Mouse (Mus musculus) limb, embryonic 14.5 days (tissue): ENCODE measurements at regions not wholly inside any gene's neighbourhood (a gene's known extent, or its start where the extent isn't known, plus 50 kb on each side); places are given as distances from the start of the nearest gene placed in this dataset.
A peak's percentile ranks its signal among the peaks of the same experiment; 100 is the strongest.

ENCODE experiments used
- ATAC-seq: fragments of 200-750 bp; cut with Nextera tagmentation; 2 replicates; pipeline ENCODE4 v1.8.0; 2017; ENCODE audit warnings: low read depth, moderate number of reproducible peaks, moderate TSS enrichment; ENCODE audit not compliant: low FRiP score
- DNase-seq: peaks from one replicate; pipeline ENCODE4 v3.0.0-alpha.2; 2015; ENCODE audit warnings: low spot score
- H3K27ac ChIP-seq: fragments of 300-500 bp; sonication (generic); replicated peaks from 2 replicates; pipeline ENCODE4 v1.5.1; 2014; ENCODE audit warnings: low read depth, mild to moderate bottlenecking, low read length, moderate library complexity, mixed read lengths
- H3K27me3 ChIP-seq: fragments of 300-500 bp; sonication (generic); 2 replicates; pipeline ENCODE4 v1.6.1; 2014; ENCODE audit warnings: low read length, mixed read lengths; ENCODE audit not compliant: control insufficient read depth, insufficient read depth
- H3K36me3 ChIP-seq: fragments of 300-500 bp; sonication (generic); 2 replicates; pipeline ENCODE4 v1.6.1; 2014; ENCODE audit warnings: mild to moderate bottlenecking, low read length, moderate library complexity, mixed read lengths; ENCODE audit not compliant: control insufficient read depth, insufficient read depth
- H3K4me1 ChIP-seq: fragments of 300-500 bp; sonication (generic); 2 replicates; pipeline ENCODE4 v1.6.1; 2014; ENCODE audit warnings: antibody characterized with exemption, low read length, mixed read lengths; ENCODE audit not compliant: control insufficient read depth, insufficient read depth
- H3K4me2 ChIP-seq: fragments of 300-500 bp; sonication (generic); replicated peaks from 2 replicates; pipeline ENCODE4 v1.6.1; 2014; ENCODE audit warnings: low read depth, mild to moderate bottlenecking, low read length, moderate library complexity; ENCODE audit not compliant: severe bottlenecking
- H3K4me3 ChIP-seq: fragments of 300-500 bp; sonication (generic); replicated peaks from 2 replicates; pipeline ENCODE4 v1.5.1; 2014; ENCODE audit warnings: low read length
- H3K9ac ChIP-seq: fragments of 300-500 bp; sonication (generic); 2 replicates; pipeline ENCODE4 v1.6.1; 2014; ENCODE audit warnings: mild to moderate bottlenecking, low read depth, low read length, moderate library complexity; ENCODE audit not compliant: severe bottlenecking
- H3K9me3 ChIP-seq: fragments of 300-500 bp; sonication (generic); 2 replicates; pipeline ENCODE4 v1.6.1; 2016; ENCODE audit warnings: low read length; ENCODE audit not compliant: control insufficient read depth
- POLR2A ChIP-seq: fragments of 200-500 bp; IDR thresholded peaks from 2 replicates; pipeline ENCODE4 v1.8.0; 2012; ENCODE audit warnings: inconsistent platforms, mild to moderate bottlenecking, moderate library complexity, borderline replicate concordance; ENCODE audit not compliant: insufficient read depth, insufficient read length; ENCODE audit errors: extremely low read depth
- WGBS: fragments of 180-500 bp; shearing (Covaris S2); extraction: QIAGEN DNeasy Blood & Tissue Kit; methylation state at CpG from one replicate; pipeline ENCODE4 v1.1.7; 2014; 5-methylcytosine and 5-hydroxymethylcytosine counted together

- Histone ChIP-seq H3K9me3 (peaks cover 59% of the 10 kb centered on the region), H3K27me3 (0 out of 2 replicates have a peak, but pooled peaks cover 5% of the 10 kb centered on the region), H3K9ac (no peak overlapping the region), H3K27ac (no peak overlapping the region), H3K36me3 (no peaks in the 10 kb centered on the region), H3K4me3 (no peak overlapping the region), H3K4me1 (no peaks in the 10 kb centered on the region), H3K4me2 (no peak overlapping the region)
- ATAC-seq = 0 out of 2 replicates have a peak, but pooled peaks have one; percentile 23
- WGBS = 69% methylated on average over 17 of the region's 17 CpGs
- no peak for TF ChIP-seq POLR2A
- DNase-seq = no peak
These were observed 279.1 kb downstream of the Gm21863 start for GRCm38 (mm10) chr12:20233454-20233831.

GRCm38 (mm10) chr12:20233871-20234307 is 279.6 kb downstream of the Gm21863 start:
- Histone ChIP-seq H3K36me3 (no peaks in the 10 kb centered on the region), H3K9ac (no peak overlapping the region), H3K4me2 (no peak overlapping the region), H3K4me3 (no peak overlapping the region), H3K27me3 (0 out of 2 replicates have a peak, but pooled peaks cover 5% of the 10 kb centered on the region), H3K27ac (no peak overlapping the region), H3K9me3 (peaks cover 54% of the 10 kb centered on the region), H3K4me1 (no peaks in the 10 kb centered on the region)
- 79% methylated on average over 25 of the region's 25 CpGs for WGBS
- TF ChIP-seq POLR2A = no peak
- no peak for DNase-seq
- peak; percentile 38; the same call in 1 of the 2 replicates for ATAC-seq
